Mouse (Mus musculus) E14TG2a.4 (cell line): ENCODE data around the gene Topbp1.

Experiments
- CTCF ChIP-seq: conservative IDR thresholded peaks from 2 replicates; pipeline ENCODE4 v1.5.1; 2014; ENCODE audit warnings: low read length
- NANOG ChIP-seq: IDR thresholded peaks from 2 replicates; pipeline ENCODE4 v1.6.1; 2014; ENCODE audit warnings: borderline replicate concordance, low read length, mixed read lengths
- POU5F1 ChIP-seq: IDR thresholded peaks from 2 replicates; pipeline ENCODE4 v1.6.1; 2014; ENCODE audit warnings: low read length, borderline replicate concordance

DNA sequence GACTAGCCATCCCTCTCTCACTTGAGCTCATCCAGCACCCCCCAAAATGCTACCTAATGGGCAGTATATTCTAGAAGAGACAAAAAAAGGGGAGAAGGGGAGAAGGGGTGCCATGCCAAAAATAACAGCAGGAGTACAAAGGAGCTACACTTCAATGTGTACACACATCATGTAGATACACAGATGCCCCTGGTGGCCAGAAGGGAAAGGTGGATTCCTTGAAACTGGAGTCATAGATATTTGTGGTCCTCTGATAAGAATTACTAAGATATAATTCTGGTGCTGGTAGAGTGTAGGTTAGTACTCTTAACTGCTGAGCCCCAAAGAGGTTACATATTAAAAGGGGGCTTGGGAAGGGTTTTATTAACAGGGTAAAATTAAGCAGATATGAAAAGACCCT, 52.9 kb downstream of the Topbp1 start:
- peak; percentile 24 for TF ChIP-seq CTCF
- no peak for TF ChIP-seq POU5F1
- no peak for TF ChIP-seq NANOG
